In the genomic region with DNA sequence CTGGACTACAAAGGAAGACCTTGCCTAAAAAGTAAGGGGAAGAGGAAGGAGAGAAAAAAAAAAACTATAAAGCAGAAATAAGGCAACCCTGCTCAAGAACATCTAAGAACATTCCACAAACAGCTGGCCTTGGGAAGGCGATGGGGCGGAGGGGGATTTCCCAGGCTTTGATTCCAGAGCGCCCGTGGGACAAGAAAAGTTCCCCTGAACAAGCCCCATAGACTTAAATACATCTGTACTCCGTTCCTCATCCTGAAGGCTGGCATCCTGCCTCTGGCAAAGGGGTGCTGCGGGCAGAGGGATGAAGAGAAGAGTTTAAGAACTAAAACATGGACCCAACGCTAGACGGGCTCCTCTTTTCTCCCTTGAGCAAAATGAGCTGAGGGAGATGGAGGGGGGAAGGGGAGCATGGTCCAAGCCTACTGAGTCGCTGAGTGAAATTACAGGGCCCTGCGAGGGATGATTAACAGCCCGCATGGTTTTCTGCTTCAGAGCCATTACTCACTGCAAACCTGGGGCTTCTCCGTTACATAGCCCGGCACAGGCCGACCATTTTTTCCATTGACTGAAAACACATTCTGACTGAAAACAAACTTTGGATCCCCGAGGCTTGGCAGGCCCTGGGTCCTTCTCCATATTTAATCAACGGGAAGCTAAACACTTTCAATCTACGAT, we compare ENCODE assay signal across 10 mouse cellular contexts.
A peak's percentile ranks its signal among the peaks of the same experiment; 100 is the strongest.
DNase-seq lines count a peak whose midpoint lies in the region; ATAC-seq and TF ChIP-seq lines count a peak whose summit lies in the region.
"Had no signal": no experiment of that assay in that cellular context is flagged by ENCODE, and none has a peak within 500 bp of the region (broad histone marks: within the 10 kb centered on the region; RNA-seq: fewer than 3 reads in every experiment).

No protein-coding gene starts in this region.

- peaks cover 25% of the 10 kb centered on the region for H3K4me1 ChIP-seq in intestine, embryonic 16.5 days (ENCODE audit: control insufficient read depth, insufficient read depth, low read length)
- H3K4me1 ChIP-seq in limb, embryonic 12.5 days (replicated peaks) = peaks cover 85% of the 10 kb centered on the region
- H3K4me1 ChIP-seq in forebrain, embryonic 10.5 days = peaks cover 49% of the 10 kb centered on the region

- peak; percentile 26; the same call in 1 of the 2 replicates for ATAC-seq in intestine, embryonic 16.5 days
- ATAC-seq in limb, embryonic 12.5 days (ENCODE audit: insufficient number of reproducible peaks, insufficient read depth, low FRiP score, low TSS enrichment, low read depth) = no peak
- no peak for ATAC-seq in cerebellum, adult (ENCODE audit: insufficient number of reproducible peaks, low FRiP score, low TSS enrichment)
- ATAC-seq: liver, postnatal 0 days had no signal

- 44% methylated on average over 17 of the region's 17 CpGs for WGBS in intestine, embryonic 16.5 days
- WGBS in limb, embryonic 12.5 days = 19% methylated on average over 17 of the region's 17 CpGs
- WGBS in forebrain, embryonic 10.5 days = 86% methylated on average over 17 of the region's 17 CpGs

- no peaks in the 10 kb centered on the region for H3K27me3 ChIP-seq in intestine, embryonic 16.5 days (replicated peaks; ENCODE audit: control insufficient read depth, insufficient read depth, low read length)
- peaks cover 28% of the 10 kb centered on the region for H3K27me3 ChIP-seq in limb, embryonic 12.5 days
- H3K27me3 ChIP-seq in forebrain, embryonic 10.5 days (ENCODE audit: poor library complexity, severe bottlenecking) = no peaks in the 10 kb centered on the region

- DNase-seq in gastrocnemius, adult 2 months = peak; percentile 37
- no peak for DNase-seq in gastrocnemius, postnatal 36 days
- peak; percentile 66 for DNase-seq in embryo, embryonic 11 days
- DNase-seq in thymus, postnatal 0 days (ENCODE audit: low spot score) = no peak
- no peak for DNase-seq in forebrain, embryonic 10.5 days (ENCODE audit: extremely low spot score, low spot score)
- DNase-seq: cerebellum, adult 9-10 months; liver, postnatal 0 days had no signal

- peak overlapping the region; percentile 6; the same call in 1 of the 2 replicates for H3K4me2 ChIP-seq in intestine, embryonic 16.5 days (ENCODE audit: low read depth, low read length)
- H3K4me2 ChIP-seq in limb, embryonic 12.5 days = 0 out of 2 replicates have a peak overlapping the region, but pooled peaks have one; percentile 10

- H3K27ac ChIP-seq in gastrocnemius, adult 2 months = peak overlapping the region; percentile 79
- H3K27ac ChIP-seq in intestine, embryonic 16.5 days (ENCODE audit: low read length) = 0 out of 2 replicates have a peak overlapping the region, but pooled peaks have one; percentile 2
- peak overlapping the region; percentile 75 for H3K27ac ChIP-seq in limb, embryonic 12.5 days
- no peak overlapping the region for H3K27ac ChIP-seq in forebrain, embryonic 10.5 days

- no peak overlapping the region for H3K9ac ChIP-seq in intestine, embryonic 16.5 days (ENCODE audit: low read depth, low read length)
- H3K9ac ChIP-seq in limb, embryonic 12.5 days (replicated peaks) = no peak overlapping the region
- H3K9ac ChIP-seq: liver, postnatal 0 days had no signal

- no peaks in the 10 kb centered on the region for H3K9me3 ChIP-seq in intestine, embryonic 16.5 days (ENCODE audit: control insufficient read depth, low read length)
- H3K9me3 ChIP-seq in limb, embryonic 12.5 days = no peaks in the 10 kb centered on the region
- no peaks in the 10 kb centered on the region for H3K9me3 ChIP-seq in forebrain, embryonic 10.5 days

- no peak for TF ChIP-seq CTCF in gastrocnemius, adult 2 months (IDR thresholded peaks at IDR 0.05)

- no peak overlapping the region for H3K4me3 ChIP-seq in gastrocnemius, adult 2 months
- H3K4me3 ChIP-seq in intestine, embryonic 16.5 days (ENCODE audit: low read length) = no peak overlapping the region
- no peak overlapping the region for H3K4me3 ChIP-seq in limb, embryonic 12.5 days (replicated peaks)
- no peak overlapping the region for H3K4me3 ChIP-seq in forebrain, embryonic 10.5 days

- H3K36me3 ChIP-seq in intestine, embryonic 16.5 days (ENCODE audit: control insufficient read depth, insufficient read depth, low read length) = no peaks in the 10 kb centered on the region
- no peaks in the 10 kb centered on the region for H3K36me3 ChIP-seq in limb, embryonic 12.5 days
- H3K36me3 ChIP-seq in forebrain, embryonic 10.5 days (replicated peaks) = no peaks in the 10 kb centered on the region

- intact Hi-C loops in gastrocnemius, adult 2 months (cut with DNase I) = loop anchor here (5.0 kb wide), 1 partner anchor 501 kb away; no protein-coding TSS in a partner anchor
- intact Hi-C loops in gastrocnemius, postnatal 36 days (cut with DNase I) = no loop called here

Comparison
In these comparisons a context has a peak if more than half of its experiments do, and no peak if none do; other contexts are left out.
1. DNase-seq: peak in gastrocnemius, adult 2 months (single experiment) and embryo, embryonic 11 days (single experiment); none in gastrocnemius, postnatal 36 days (0 of 2), thymus, postnatal 0 days (single experiment) and forebrain, embryonic 10.5 days (single experiment).